In the genomic region with DNA sequence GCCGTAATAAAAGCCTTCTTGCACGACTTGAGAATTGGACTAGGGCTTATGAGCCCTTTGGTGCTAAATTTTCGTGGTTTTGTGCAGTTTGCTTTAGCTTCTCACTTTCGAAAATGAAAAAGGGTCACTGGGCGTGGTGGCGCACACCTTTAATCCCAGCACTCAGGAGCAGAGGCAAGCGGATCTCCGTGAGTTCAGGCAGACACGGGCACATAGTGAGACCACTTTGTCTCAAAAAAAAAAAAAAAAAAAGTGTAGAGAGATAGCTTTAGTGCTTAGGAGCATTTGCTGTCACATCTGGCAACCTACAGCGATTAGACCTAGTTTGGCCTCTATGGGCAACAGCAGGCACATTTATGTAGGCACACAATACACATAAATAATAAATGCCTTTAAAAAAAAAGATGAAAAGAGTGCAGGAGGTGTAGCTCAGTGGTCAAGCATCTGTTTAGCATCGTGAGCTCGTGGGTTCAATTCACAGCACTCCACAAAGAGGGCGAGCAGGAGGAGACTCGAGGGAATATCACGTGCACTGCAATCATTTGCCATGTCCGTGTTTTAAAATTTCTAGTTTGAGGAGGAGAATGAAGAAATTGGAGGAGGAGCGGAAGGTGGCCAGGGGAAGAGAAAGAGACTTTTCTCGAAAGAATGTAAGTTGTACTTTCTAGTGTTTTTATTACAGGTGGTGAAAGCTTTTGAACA, we compare ENCODE assay signal across 10 mouse cellular contexts. TPM values are rescaled to one million over a fixed set of nuclear protein-coding genes. Genes with fewer than 3 reads are reported as not detected.
DNase-seq lines count a peak whose midpoint lies in the region; ATAC-seq and TF ChIP-seq lines count a peak whose summit lies in the region.
"Had no signal": no experiment of that assay in that cellular context is flagged by ENCODE, and none has a peak within 500 bp of the region (broad histone marks: within the 10 kb centered on the region; RNA-seq: fewer than 3 reads in every experiment).

No protein-coding gene starts in this region.

- no peak overlapping the region for H3K27ac ChIP-seq in heart, embryonic 13.5 days (replicated peaks)
- no peak overlapping the region for H3K27ac ChIP-seq in forebrain, embryonic 15.5 days (replicated peaks)
- peak overlapping the region; percentile 81; the same call in 1 of the 2 replicates for H3K27ac ChIP-seq in liver, postnatal 0 days (ENCODE audit: low read depth)

- DNase-seq in heart, postnatal 36 days, result no peak
- peak; percentile 26 for DNase-seq in CD4-positive helper T cell, adult 2 months (ENCODE audit: low read depth, low spot score)
- no peak for DNase-seq in liver, postnatal 0 days
- DNase-seq in left cerebral cortex, postnatal 10 days (ENCODE audit: extremely low spot score in 1 of 2, low spot score in 2 of 2), result no peak
- DNase-seq in thymus, adult 18-20 months, result no peak
- DNase-seq in gastrocnemius, postnatal 14 days, result no peak
- DNase-seq: thymus, postnatal 4 days had no signal

- no peaks in the 10 kb centered on the region for H3K9me3 ChIP-seq in heart, embryonic 13.5 days
- no peaks in the 10 kb centered on the region for H3K9me3 ChIP-seq in forebrain, embryonic 15.5 days
- no peaks in the 10 kb centered on the region for H3K9me3 ChIP-seq in liver, postnatal 0 days (ENCODE audit: low read length)

- no peaks in the 10 kb centered on the region; the same call in 1 of the 2 replicates for H3K36me3 ChIP-seq in heart, embryonic 13.5 days
- no peaks in the 10 kb centered on the region for H3K36me3 ChIP-seq in forebrain, embryonic 15.5 days
- no peaks in the 10 kb centered on the region for H3K36me3 ChIP-seq in liver, postnatal 0 days (replicated peaks; ENCODE audit: insufficient read depth, low read length)

- no peak for ATAC-seq in heart, embryonic 13.5 days (ENCODE audit: extremely low read depth, insufficient number of reproducible peaks, low FRiP score, low TSS enrichment)
- ATAC-seq in forebrain, embryonic 15.5 days (replicated peaks), result no peak
- ATAC-seq in liver, postnatal 0 days, result no peak

- 45% methylated on average over 18 of the region's 18 CpGs for WGBS in heart, embryonic 13.5 days
- WGBS in forebrain, embryonic 15.5 days, result 55% methylated on average over 18 of the region's 18 CpGs
- WGBS in liver, postnatal 0 days (ENCODE audit: insufficient replicate concordance), result 48% methylated on average over 18 of the region's 18 CpGs

- peak overlapping the region; percentile 70 for H3K4me3 ChIP-seq in heart, embryonic 13.5 days
- peak overlapping the region; percentile 69 for H3K4me3 ChIP-seq in forebrain, embryonic 15.5 days
- H3K4me3 ChIP-seq in liver, postnatal 0 days (ENCODE audit: low read depth, low read length), result peak overlapping the region; percentile 77

- H3K4me2 ChIP-seq in heart, embryonic 13.5 days, result peak overlapping the region; percentile 77
- peak overlapping the region; percentile 77 for H3K4me2 ChIP-seq in forebrain, embryonic 15.5 days (replicated peaks)
- peak overlapping the region; percentile 92 for H3K4me2 ChIP-seq in liver, postnatal 0 days (ENCODE audit: low read depth, low read length)

- intact Hi-C loops in heart, postnatal 36 days (cut with DNase I), result loop anchor here (1.0 to 5.0 kb wide), 2 partner anchors 18 to 80 kb away; partner anchors contain the start of gene Clcc1
- intact Hi-C loops in left cerebral cortex, postnatal 10 days (cut with DNase I), result no loop called here
- intact Hi-C loops in gastrocnemius, postnatal 14 days (cut with DNase I; ENCODE audit: low total_unique reads), result no loop called here

- H3K27me3 ChIP-seq in heart, embryonic 13.5 days (replicated peaks), result peaks cover 13% of the 10 kb centered on the region; the same call in 1 of the 2 replicates
- H3K27me3 ChIP-seq in forebrain, embryonic 15.5 days, result no peaks in the 10 kb centered on the region
- no peaks in the 10 kb centered on the region for H3K27me3 ChIP-seq in liver, postnatal 0 days (ENCODE audit: insufficient read depth, low read length)

- H3K4me1 ChIP-seq in heart, embryonic 13.5 days, result peaks cover 16% of the 10 kb centered on the region
- H3K4me1 ChIP-seq in forebrain, embryonic 15.5 days, result peaks cover 38% of the 10 kb centered on the region
- H3K4me1 ChIP-seq in liver, postnatal 0 days (ENCODE audit: insufficient read depth), result peaks cover 12% of the 10 kb centered on the region; the same call in 1 of the 2 replicates

- peak overlapping the region; percentile 89 for H3K9ac ChIP-seq in heart, embryonic 13.5 days
- peak overlapping the region; percentile 79 for H3K9ac ChIP-seq in forebrain, embryonic 15.5 days (replicated peaks)
- peak overlapping the region; percentile 82 for H3K9ac ChIP-seq in liver, postnatal 0 days (replicated peaks)

- TF ChIP-seq CTCF in liver, postnatal 0 days (IDR thresholded peaks at IDR 0.05; ENCODE audit: low read depth), result no peak

- no peak for TF ChIP-seq EP300 in liver, postnatal 0 days (IDR thresholded peaks at IDR 0.05; ENCODE audit: low read depth)

RNA-seq across cellular contexts. Expression of gene Taf13, which starts 1.0 kb away (rescaled TPM):
- polyA plus RNA-seq in heart, embryonic 13.5 days (2015; fragmentation: Nextera tagmentation; extraction: Ambion mirVana), result 27.0 and 29.0 TPM in 2 replicates
- total RNA-seq in heart, postnatal 36 days (2021), result 10 to 100 TPM; 14.8 to 17.5 TPM
- polyA plus RNA-seq in forebrain, embryonic 15.5 days (2015; fragmentation: Nextera tagmentation; extraction: Ambion mirVana), result 46.9 and 54.4 TPM in 2 replicates
- 14.0 and 15.5 TPM in 2 replicates for polyA plus RNA-seq in liver, postnatal 0 days (2015; fragmentation: Nextera tagmentation; extraction: Ambion mirVana)
- 10 to 100 TPM; 25.2 to 26.6 TPM for total RNA-seq in left cerebral cortex, postnatal 10 days (2021)
- total RNA-seq in gastrocnemius, postnatal 14 days (2021), result 10 to 100 TPM; 16.8 to 20.1 TPM

RNA-seq across cellular contexts. Expression of gene Tmem167b, which starts 10.2 kb away (rescaled TPM):
- 28.2 and 30.6 TPM in 2 replicates for polyA plus RNA-seq in heart, embryonic 13.5 days (2015; fragmentation: Nextera tagmentation; extraction: Ambion mirVana)
- total RNA-seq in heart, postnatal 36 days (2021), result 10 to 100 TPM; 27.0 to 29.9 TPM
- 64.7 and 68.7 TPM in 2 replicates for polyA plus RNA-seq in forebrain, embryonic 15.5 days (2015; fragmentation: Nextera tagmentation; extraction: Ambion mirVana)
- 11.1 and 12.6 TPM in 2 replicates for polyA plus RNA-seq in liver, postnatal 0 days (2015; fragmentation: Nextera tagmentation; extraction: Ambion mirVana)
- 10 to 100 TPM; 40.3 to 41.0 TPM for total RNA-seq in left cerebral cortex, postnatal 10 days (2021)
- total RNA-seq in gastrocnemius, postnatal 14 days (2021), result 10 to 100 TPM; 17.7 to 19.7 TPM

RNA-seq across cellular contexts. Expression of gene Wdr47, which starts 18.6 kb away (rescaled TPM):
- polyA plus RNA-seq in heart, embryonic 13.5 days (2015; fragmentation: Nextera tagmentation; extraction: Ambion mirVana), result 7.0 and 7.7 TPM in 2 replicates
- total RNA-seq in heart, postnatal 36 days (2021), result 1 to 10 TPM; 7.6 to 9.5 TPM
- polyA plus RNA-seq in forebrain, embryonic 15.5 days (2015; fragmentation: Nextera tagmentation; extraction: Ambion mirVana), result 114 and 115 TPM in 2 replicates
- 0.64 and 0.80 TPM in 2 replicates for polyA plus RNA-seq in liver, postnatal 0 days (2015; fragmentation: Nextera tagmentation; extraction: Ambion mirVana)
- 100 to 1,000 TPM; 150 to 164 TPM for total RNA-seq in left cerebral cortex, postnatal 10 days (2021)
- total RNA-seq in gastrocnemius, postnatal 14 days (2021), result 1 to 10 TPM; 3.3 to 5.8 TPM

RNA-seq across cellular contexts. Expression of gene 5330417C22Rik, which starts 36.1 kb away (rescaled TPM):
- 0.70 and 1.0 TPM in 2 replicates for polyA plus RNA-seq in heart, embryonic 13.5 days (2015; fragmentation: Nextera tagmentation; extraction: Ambion mirVana)
- total RNA-seq in heart, postnatal 36 days (2021), result not detected
- polyA plus RNA-seq in forebrain, embryonic 15.5 days (2015; fragmentation: Nextera tagmentation; extraction: Ambion mirVana), result 9.4 and 12.9 TPM in 2 replicates
- polyA plus RNA-seq in liver, postnatal 0 days (2015; fragmentation: Nextera tagmentation; extraction: Ambion mirVana), result 0.59 and 0.72 TPM in 2 replicates
- total RNA-seq in left cerebral cortex, postnatal 10 days (2021), result 10 to 100 TPM; 19.9 to 22.2 TPM
- under 1 TPM in 1 of 2 experiments, not detected in 1; 0.07 TPM for total RNA-seq in gastrocnemius, postnatal 14 days (2021)

RNA-seq across cellular contexts. Expression of gene 1700013F07Rik, which starts 38.5 kb away (rescaled TPM):
- not detected in 2 replicates for polyA plus RNA-seq in heart, embryonic 13.5 days (2015; fragmentation: Nextera tagmentation; extraction: Ambion mirVana)
- total RNA-seq in heart, postnatal 36 days (2021), result not detected
- polyA plus RNA-seq in forebrain, embryonic 15.5 days (2015; fragmentation: Nextera tagmentation; extraction: Ambion mirVana), result 1.8 and 2.4 TPM in 2 replicates
- not detected in 2 replicates for polyA plus RNA-seq in liver, postnatal 0 days (2015; fragmentation: Nextera tagmentation; extraction: Ambion mirVana)
- total RNA-seq in left cerebral cortex, postnatal 10 days (2021), result 1 to 10 TPM; 2.3 to 2.9 TPM
- total RNA-seq in gastrocnemius, postnatal 14 days (2021), result not detected
- polyA plus RNA-seq: large intestine, adult 2 months had no signal

Comparison
In these comparisons a context has a peak if more than half of its experiments do, and no peak if none do; other contexts are left out.
1. RNA of gene Wdr47, which starts 18.6 kb away (total RNA-seq): 150 to 164 TPM in left cerebral cortex, postnatal 10 days; 7.6 to 9.5 TPM in heart, postnatal 36 days and 3.3 to 5.8 TPM in gastrocnemius, postnatal 14 days; every median in the first group is over 10 times any median in the second.
2. Peak in every context shown above with its lines, with median percentiles within 50 percentile points of each other: H3K4me2 ChIP-seq, H3K4me3 ChIP-seq and H3K9ac ChIP-seq.